8 mouse cellular contexts compared by ENCODE assay signal in the genomic region with DNA sequence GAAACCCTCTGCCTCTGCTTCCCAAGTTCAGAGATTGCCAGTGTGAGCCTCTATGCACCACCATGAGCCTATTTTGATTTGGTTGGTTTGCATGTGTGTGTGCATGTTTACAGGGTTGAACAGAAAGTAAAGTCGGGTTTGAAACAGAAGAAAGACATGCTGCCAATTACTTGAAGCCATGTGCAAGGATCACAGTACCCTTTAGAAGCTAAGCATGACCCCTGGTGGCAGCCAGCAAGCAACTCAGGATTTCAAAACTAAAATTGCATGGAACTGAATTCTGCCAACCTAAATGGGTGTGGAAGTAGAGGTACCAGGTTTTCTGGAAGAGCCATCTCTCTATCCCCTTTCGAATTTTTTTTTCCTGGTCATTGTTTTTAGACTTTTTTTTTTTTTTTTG. TPM values are rescaled to one million over a fixed set of nuclear protein-coding genes. Genes with fewer than 3 reads are reported as not detected.
DNase-seq lines count a peak whose midpoint lies in the region; ATAC-seq and TF ChIP-seq lines count a peak whose summit lies in the region.

No protein-coding gene starts in this region.

- no peaks in the 10 kb centered on the region for H3K9me3 ChIP-seq in forebrain, embryonic 14.5 days (replicated peaks; ENCODE audit: control insufficient read depth, low read length)
- H3K9me3 ChIP-seq in forebrain, embryonic 15.5 days = no peaks in the 10 kb centered on the region
- no peaks in the 10 kb centered on the region for H3K9me3 ChIP-seq in forebrain, embryonic 12.5 days

- peak; percentile 38; the same call in 1 of the 2 replicates for TF ChIP-seq CTCF in spleen, adult 2 months (IDR thresholded peaks at IDR 0.05; ENCODE audit: extremely low read depth, insufficient read depth, insufficient read length, insufficient replicate concordance)

- H3K27me3 ChIP-seq in forebrain, embryonic 14.5 days (replicated peaks; ENCODE audit: control insufficient read depth, insufficient read depth, low read length) = no peaks in the 10 kb centered on the region
- H3K27me3 ChIP-seq in forebrain, embryonic 15.5 days = no peaks in the 10 kb centered on the region
- no peaks in the 10 kb centered on the region for H3K27me3 ChIP-seq in spleen, adult 2 months (ENCODE audit: control insufficient read depth, insufficient read depth, low read length)
- H3K27me3 ChIP-seq in forebrain, embryonic 12.5 days = no peaks in the 10 kb centered on the region

- no peak overlapping the region for H3K27ac ChIP-seq in forebrain, embryonic 14.5 days (ENCODE audit: low read depth, low read length)
- no peak overlapping the region for H3K27ac ChIP-seq in forebrain, embryonic 15.5 days (replicated peaks)
- H3K27ac ChIP-seq in spleen, adult 2 months (ENCODE audit: insufficient read depth, low read length) = no peak overlapping the region
- H3K27ac ChIP-seq in forebrain, embryonic 12.5 days = no peak overlapping the region

- no peak for TF ChIP-seq POLR2A in spleen, adult 2 months (IDR thresholded peaks at IDR 0.05; ENCODE audit: low read depth, low read length)

- H3K4me2 ChIP-seq in forebrain, embryonic 14.5 days (ENCODE audit: low read length) = no peak overlapping the region
- H3K4me2 ChIP-seq in forebrain, embryonic 15.5 days (replicated peaks) = no peak overlapping the region
- H3K4me2 ChIP-seq in forebrain, embryonic 12.5 days = no peak overlapping the region

- H3K9ac ChIP-seq in forebrain, embryonic 14.5 days (ENCODE audit: low read length) = no peak overlapping the region
- no peak overlapping the region for H3K9ac ChIP-seq in forebrain, embryonic 15.5 days (replicated peaks)
- H3K9ac ChIP-seq in forebrain, embryonic 12.5 days = no peak overlapping the region

- no peak overlapping the region for H3K4me3 ChIP-seq in forebrain, embryonic 14.5 days (ENCODE audit: low read depth, low read length)
- no peak overlapping the region for H3K4me3 ChIP-seq in forebrain, embryonic 15.5 days
- no peak overlapping the region for H3K4me3 ChIP-seq in spleen, adult 2 months (ENCODE audit: extremely low read depth, insufficient read depth, insufficient read length)
- no peak overlapping the region for H3K4me3 ChIP-seq in forebrain, embryonic 12.5 days (replicated peaks)

- no peaks in the 10 kb centered on the region for H3K4me1 ChIP-seq in forebrain, embryonic 14.5 days (ENCODE audit: control insufficient read depth, insufficient read depth, low read length)
- H3K4me1 ChIP-seq in forebrain, embryonic 15.5 days = 0 out of 2 replicates have a peak, but pooled peaks cover 6% of the 10 kb centered on the region
- H3K4me1 ChIP-seq in spleen, adult 2 months (ENCODE audit: control insufficient read depth, insufficient read depth, insufficient read length) = no peaks in the 10 kb centered on the region
- H3K4me1 ChIP-seq in forebrain, embryonic 12.5 days = no peaks in the 10 kb centered on the region

- peak; percentile 7 for DNase-seq in forebrain, embryonic 14.5 days (ENCODE audit: low spot score)
- peak; percentile 12 to 18 for DNase-seq in spleen, adult 2 months (ENCODE audit: low read depth in 1 of 2, low spot score in 2 of 2)
- DNase-seq in spleen, adult 12 weeks (ENCODE audit: low spot score) = no peak
- DNase-seq in embryo, embryonic 10.5 days (ENCODE audit: low spot score) = peak; percentile 3
- peak; percentile 34 for DNase-seq in lung, postnatal 14 days
- no peak for DNase-seq in frontal cortex, postnatal 25 days (ENCODE audit: low spot score in 2 of 2)

- no peak for ATAC-seq in forebrain, embryonic 14.5 days
- no peak for ATAC-seq in forebrain, embryonic 15.5 days (replicated peaks)
- no peak for ATAC-seq in forebrain, embryonic 12.5 days (ENCODE audit: low FRiP score)

- 44% methylated on average over 2 of the region's 2 CpGs for WGBS in forebrain, embryonic 14.5 days
- WGBS in forebrain, embryonic 15.5 days = 60% methylated on average over 2 of the region's 2 CpGs
- WGBS in spleen, adult 2 months = 30% methylated on average over 2 of the region's 2 CpGs
- WGBS in forebrain, embryonic 12.5 days = 57% methylated on average over 2 of the region's 2 CpGs

- H3K36me3 ChIP-seq in forebrain, embryonic 14.5 days (ENCODE audit: control insufficient read depth, insufficient read depth, low read length) = no peaks in the 10 kb centered on the region
- no peaks in the 10 kb centered on the region for H3K36me3 ChIP-seq in forebrain, embryonic 15.5 days
- H3K36me3 ChIP-seq in spleen, adult 2 months (ENCODE audit: control insufficient read depth, insufficient read depth, low read length) = no peaks in the 10 kb centered on the region
- no peaks in the 10 kb centered on the region for H3K36me3 ChIP-seq in forebrain, embryonic 12.5 days (replicated peaks)

RNA-seq across cellular contexts. Expression of gene Med14, which starts 33.0 kb away (rescaled TPM):
- 17.8 and 18.6 TPM in 2 replicates for polyA plus RNA-seq in forebrain, embryonic 14.5 days (2014; fragmentation: Nextera tagmentation; extraction: Ambion mirVana)
- polyA plus RNA-seq in forebrain, embryonic 15.5 days (2015; fragmentation: Nextera tagmentation; extraction: Ambion mirVana) = 13.4 and 14.0 TPM in 2 replicates
- 9.5 and 12.4 TPM in 2 replicates for polyA plus RNA-seq in spleen, adult 2 months (2012; rRNA removed)
- polyA plus RNA-seq in forebrain, embryonic 12.5 days (2016; fragmentation: Nextera tagmentation; extraction: Ambion mirVana) = 21.8 and 24.9 TPM in 2 replicates

Comparison
In these comparisons a context has a peak if more than half of its experiments do, and no peak if none do; other contexts are left out.
1. DNase-seq: peak in forebrain, embryonic 14.5 days (single experiment), spleen, adult 2 months (2 of 2), embryo, embryonic 10.5 days (single experiment) and lung, postnatal 14 days (single experiment); none in spleen, adult 12 weeks (single experiment) and frontal cortex, postnatal 25 days (0 of 2).